Mouse (Mus musculus) granulocyte monocyte progenitor cell, adult 5-6 weeks (primary cell): Measurements from ENCODE around the gene Calml3. TPM values are rescaled to one million over a fixed set of nuclear protein-coding genes. Genes with fewer than 3 reads are reported as not detected.
"Not testable (repeated sequence)": the region's sequence is repeated elsewhere in the genome, so short reads cannot be mapped to it uniquely, and the experiment has no call there.

Source experiments
- ATAC-seq: replicated peaks from 2 replicates; pipeline ENCODE4 v1.8.0; 2016; ENCODE audit warnings: mild to moderate bottlenecking, moderate TSS enrichment, inconsistent platforms; ENCODE audit not compliant: poor library complexity, severe bottlenecking
- total RNA-seq, 2 experiments: library from RNA; stranded (forward) in 1 of 2; stranded (reverse) in 1 of 2; fragments of 200-712, 200-1000 nt in 1 of 2; fragments of >200 nt in 1 of 2; fragmentation: Nextera tagmentation in 1 of 2; gene quantifications; 2 replicates each; pipeline ENCODE4 v1.2.3; 2014 to 2017

Calml3 gene
- total RNA-seq (2014; fragmentation: Nextera tagmentation), result not detected in 2 replicates
- total RNA-seq (2017), result not detected in 2 replicates

- ATAC-seq, result no peak
These were observed at the start of gene Calml3 for GRCm38 (mm10) chr13:3804186-3804585. Gene Calml3, minus strand, starts transcription at chr13:3804316.

DNA sequence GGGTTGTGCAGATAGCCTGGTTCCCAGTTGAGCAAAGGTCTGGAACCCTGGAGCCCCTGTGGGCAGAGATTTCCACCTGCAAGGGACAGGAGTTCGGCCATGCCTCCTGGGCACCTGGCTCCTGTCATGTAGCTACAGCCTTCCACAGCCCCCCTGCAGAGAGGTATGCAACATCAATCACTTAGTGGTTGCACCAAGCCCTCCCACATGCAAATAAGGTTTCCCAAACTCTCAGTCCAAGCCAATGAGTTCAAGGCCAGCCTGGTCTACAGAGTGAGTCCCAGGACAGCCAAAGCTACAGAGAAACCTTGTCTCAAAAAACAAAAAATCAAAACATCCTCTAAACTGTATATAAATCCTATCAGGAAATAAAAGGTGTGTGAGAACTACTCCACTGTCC is 46.2 kb upstream of the Calml3 start:
- ATAC-seq, result no peak

DNA sequence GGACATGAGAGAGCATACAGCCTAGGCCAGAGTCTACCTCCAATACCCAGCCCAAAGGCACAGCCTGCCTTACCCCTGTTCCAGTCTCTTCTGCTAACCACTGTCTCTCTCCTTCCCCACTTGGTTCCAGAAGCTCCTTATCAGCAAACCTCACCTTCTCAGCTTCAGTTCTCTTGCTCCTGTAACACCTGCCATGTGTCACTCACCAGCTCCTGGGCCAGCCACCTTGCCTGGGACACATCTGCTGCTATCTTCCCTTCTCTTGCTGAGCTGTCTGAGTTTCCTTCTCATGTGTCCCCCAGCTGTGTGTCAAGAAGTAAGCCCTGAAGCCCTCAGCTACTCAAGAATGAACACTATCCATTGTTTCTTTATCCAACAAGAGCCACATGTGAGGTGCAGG is 36.5 kb upstream of the Calml3 start:
- ATAC-seq, result not testable (repeated sequence)

DNA sequence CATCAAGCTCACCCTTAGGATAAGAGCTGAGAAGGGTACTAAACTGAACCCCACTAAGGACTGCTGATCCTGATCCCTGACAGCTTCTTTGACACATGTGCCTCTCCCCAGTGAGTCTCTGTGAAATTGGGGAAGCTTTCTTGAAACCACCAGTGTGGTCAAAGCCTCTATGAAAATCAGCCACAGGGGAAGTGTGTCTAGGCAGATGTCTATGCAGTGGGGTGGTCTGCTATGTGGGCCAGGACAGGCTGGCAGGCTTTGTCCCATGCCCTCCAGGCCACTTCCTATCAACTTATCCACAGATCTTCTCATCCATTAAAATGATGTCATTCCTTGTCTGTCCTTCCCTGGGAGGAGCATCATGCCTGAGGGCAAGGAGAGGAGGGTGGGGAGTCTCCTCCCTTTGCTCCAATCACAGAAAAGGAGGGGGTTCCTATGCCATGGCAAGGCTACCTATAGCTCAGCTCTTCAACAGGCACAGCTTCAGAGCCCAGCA is 33.2 kb upstream of the Calml3 start, which contains the start of gene Calm4:
Gene Calm4 (plus strand): TSS at position 446 of the 496 bp plus-strand sequence.
- ATAC-seq, result peak; percentile 75

DNA sequence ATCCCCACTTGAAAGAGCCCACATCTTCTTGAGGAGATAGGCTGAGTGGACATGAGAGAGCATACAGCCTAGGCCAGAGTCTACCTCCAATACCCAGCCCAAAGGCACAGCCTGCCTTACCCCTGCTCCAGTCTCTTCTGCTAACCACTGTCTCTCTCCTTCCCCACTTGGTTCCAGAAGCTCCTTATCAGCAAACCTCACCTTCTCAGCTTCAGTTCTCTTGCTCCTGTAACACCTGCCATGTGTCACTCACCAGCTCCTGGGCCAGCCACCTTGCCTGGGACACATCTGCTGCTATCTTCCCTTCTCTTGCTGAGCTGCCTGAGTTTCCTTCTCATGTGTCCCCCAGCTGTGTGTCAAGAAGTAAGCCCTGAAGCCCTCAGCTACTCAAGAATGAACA is 29.5 kb upstream of the Calml3 start:
- ATAC-seq, result not testable (repeated sequence)

GRCm38 (mm10) chr13:3832450-3832849 is 28.3 kb upstream of the Calml3 start:
- peak; percentile 68 for ATAC-seq

DNA sequence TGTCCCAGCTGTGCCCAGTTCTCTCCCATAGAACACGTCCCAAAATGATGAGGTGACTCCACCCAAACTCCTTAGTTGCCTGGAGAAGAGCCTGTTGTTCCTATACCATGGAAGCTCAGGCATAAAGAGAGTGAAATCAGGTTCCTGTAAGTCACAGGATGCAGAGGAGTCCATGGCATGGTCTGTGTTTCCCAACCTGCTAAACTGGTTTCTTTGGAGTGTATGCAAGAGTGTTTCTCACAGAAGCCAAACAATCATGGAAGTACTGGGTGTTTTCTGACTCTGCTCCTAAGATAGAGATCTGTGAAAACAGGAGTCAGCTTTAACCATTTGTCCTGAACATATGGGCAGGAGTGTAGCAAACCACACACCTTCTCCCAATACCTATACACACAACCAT is 27.9 kb upstream of the Calml3 start:
- peak; percentile 23 for ATAC-seq

GRCm38 (mm10) chr13:3831546-3831945 is 27.4 kb upstream of the Calml3 start:
- ATAC-seq, result no peak

GRCm38 (mm10) chr13:3825726-3826125 is 21.6 kb upstream of the Calml3 start:
- peak; percentile 72 for ATAC-seq

- ATAC-seq, result peak; percentile 74
These were observed 18.0 kb upstream of the Calml3 start for GRCm38 (mm10) chr13:3822105-3822504.

DNA sequence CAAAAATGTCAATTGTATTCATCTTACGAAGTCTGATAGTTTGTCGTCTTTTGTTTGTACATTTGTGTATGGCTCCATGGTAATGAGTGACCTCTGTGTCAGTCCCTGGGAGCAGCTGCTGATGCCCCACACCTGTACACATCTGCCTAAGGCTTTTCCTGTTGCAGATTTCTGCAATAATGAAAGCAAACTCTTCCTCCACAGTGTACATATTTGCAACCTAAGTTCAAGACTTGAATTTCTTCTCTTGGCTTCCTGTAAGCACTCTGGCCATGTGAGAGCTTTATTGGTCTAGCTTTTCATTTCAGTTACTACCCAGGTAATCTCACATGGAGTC is 14.6 kb upstream of the Calml3 start:
- ATAC-seq, result no peak

- peak; percentile 94 for ATAC-seq
These were observed 14.1 kb upstream of the Calml3 start for GRCm38 (mm10) chr13:3818012-3818739.

GRCm38 (mm10) chr13:3807131-3807827 is 3.2 kb upstream of the Calml3 start:
- no peak for ATAC-seq

DNA sequence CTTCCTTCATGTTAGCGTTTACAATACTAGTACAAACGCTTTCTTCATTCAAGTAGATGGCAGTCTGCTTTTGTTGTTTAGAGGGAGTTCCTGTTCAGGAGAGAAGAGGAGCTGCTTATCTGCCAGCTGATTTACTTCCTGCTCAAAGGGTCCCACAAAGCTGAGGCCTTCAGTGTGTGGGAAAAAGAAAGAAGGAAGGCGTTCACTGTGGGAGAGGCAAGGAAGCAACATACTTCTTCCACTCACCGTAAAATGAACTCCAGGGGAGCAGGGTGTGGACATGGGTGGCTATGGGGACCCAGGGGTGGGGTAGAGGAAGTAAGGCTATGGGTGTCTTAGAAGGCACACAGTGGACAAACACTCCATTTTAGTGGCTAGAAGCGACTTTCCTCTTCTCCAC is 1.5 kb upstream of the Calml3 start:
- ATAC-seq, result peak; percentile 51

- no peak for ATAC-seq
These were observed 1.0 kb upstream of the Calml3 start for GRCm38 (mm10) chr13:3805132-3805531.

DNA sequence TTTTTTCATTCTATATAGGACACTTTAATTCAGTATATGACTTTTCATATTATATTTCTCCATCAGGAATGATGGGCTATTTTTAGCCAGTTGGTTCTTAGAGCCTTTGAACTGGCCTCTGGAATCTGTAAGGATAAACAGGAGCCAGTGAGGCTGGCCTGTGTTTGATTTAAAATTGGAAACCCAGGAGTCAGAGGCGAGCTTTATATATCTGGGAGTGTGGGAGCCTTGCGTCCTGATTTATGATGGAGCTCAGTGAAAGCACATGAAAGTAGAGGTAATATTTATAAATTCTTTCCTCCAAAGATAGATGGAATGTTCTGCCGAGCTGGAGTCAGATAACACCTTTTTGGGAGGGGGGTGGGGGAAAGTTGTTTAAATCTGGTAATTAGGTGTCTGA is 4.7 kb downstream of the Calml3 start:
- no peak for ATAC-seq

GRCm38 (mm10) chr13:3798751-3799150 is 5.4 kb downstream of the Calml3 start:
- ATAC-seq, result no peak

DNA sequence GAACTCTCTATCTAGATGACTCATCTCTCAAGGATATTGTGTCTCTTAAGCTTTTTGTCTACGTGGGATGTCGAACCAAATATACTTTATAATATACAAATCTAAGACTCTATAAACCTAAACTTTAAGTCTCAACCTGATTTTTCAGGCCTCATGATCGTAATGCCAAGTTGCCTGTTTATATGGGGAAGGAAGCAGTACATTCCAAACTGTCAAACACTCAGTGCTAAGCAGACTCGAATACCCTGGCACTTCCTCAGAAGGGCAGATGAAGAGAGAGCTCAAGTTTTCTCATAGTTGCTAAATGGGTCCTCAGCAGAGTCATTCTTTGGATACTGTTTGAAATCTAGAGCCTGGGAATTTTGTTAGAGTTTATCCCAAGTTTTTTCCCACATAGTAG is 7.5 kb downstream of the Calml3 start:
- ATAC-seq, result no peak

- ATAC-seq, result no peak
These were observed 14.6 kb downstream of the Calml3 start for GRCm38 (mm10) chr13:3789531-3789930.

- ATAC-seq, result no peak
These were observed 15.5 kb downstream of the Calml3 start for GRCm38 (mm10) chr13:3788588-3788987.

- no peak for ATAC-seq
These were observed 16.5 kb downstream of the Calml3 start for GRCm38 (mm10) chr13:3787644-3788043.

DNA sequence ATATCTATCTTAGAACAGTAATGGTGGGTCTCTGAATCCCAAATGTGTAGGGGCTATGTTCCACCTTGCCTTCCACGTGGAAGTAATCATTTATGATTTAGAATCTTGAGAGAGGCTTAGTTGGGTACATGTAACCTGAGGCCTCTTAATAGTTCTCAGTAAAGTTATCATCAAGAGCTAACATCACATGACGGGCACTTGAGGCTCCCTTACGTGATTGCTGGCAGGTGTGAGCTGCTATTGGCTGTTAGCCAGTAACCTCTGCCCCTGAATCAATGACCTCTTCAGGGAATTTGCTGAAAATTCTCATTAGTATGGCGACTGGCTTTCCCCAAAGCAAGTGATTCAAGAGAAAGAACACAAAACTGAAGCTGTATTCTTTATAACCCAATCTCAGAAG is 17.0 kb downstream of the Calml3 start:
- no peak for ATAC-seq
